Mouse (Mus musculus) intestine, embryonic 14.5 days (tissue): ENCODE data around the gene Utp11. TPM values are rescaled to one million over a fixed set of nuclear protein-coding genes. Genes with fewer than 3 reads are reported as not detected.

Source experiments
- ATAC-seq: fragments of 200-750 bp; cut with Nextera tagmentation; replicated peaks from 2 replicates; pipeline ENCODE4 v1.8.0; 2017; ENCODE audit warnings: low read depth, moderate number of reproducible peaks, moderate TSS enrichment, moderate library complexity; ENCODE audit not compliant: low FRiP score, low TSS enrichment
- DNase-seq: peaks from one replicate; pipeline ENCODE4 v3.0.0-alpha.2; 2018; ENCODE audit warnings: low spot score
- H3K27ac ChIP-seq: fragments of 300-500 bp; sonication (generic); 2 replicates; pipeline ENCODE4 v1.5.1; 2014; ENCODE audit warnings: low read depth, mild to moderate bottlenecking, control low read depth
- H3K27me3 ChIP-seq: fragments of 300-500 bp; sonication (generic); replicated peaks from 2 replicates; pipeline ENCODE4 v1.6.1; 2014; ENCODE audit warnings: low read length, control low read depth; ENCODE audit not compliant: control insufficient read depth, insufficient read depth
- H3K36me3 ChIP-seq: fragments of 300-500 bp; sonication (generic); 2 replicates; pipeline ENCODE4 v1.6.1; 2014; ENCODE audit warnings: low read length, control low read depth; ENCODE audit not compliant: control insufficient read depth, insufficient read depth
- H3K4me1 ChIP-seq: fragments of 300-500 bp; sonication (generic); replicated peaks from 2 replicates; pipeline ENCODE4 v1.6.1; 2014; ENCODE audit warnings: low read length, control low read depth, mixed read lengths; ENCODE audit not compliant: control insufficient read depth, insufficient read depth
- H3K4me2 ChIP-seq: fragments of 300-500 bp; sonication (generic); 2 replicates; pipeline ENCODE4 v1.6.1; 2014; ENCODE audit warnings: low read length
- H3K4me3 ChIP-seq: fragments of 300-500 bp; sonication (generic); 2 replicates; pipeline ENCODE4 v1.5.1; 2014; ENCODE audit warnings: low read depth, low read length, control low read depth, mixed read lengths
- H3K9ac ChIP-seq: fragments of 300-500 bp; sonication (generic); 2 replicates; pipeline ENCODE4 v1.6.1; 2014; ENCODE audit warnings: mild to moderate bottlenecking, low read length
- H3K9me3 ChIP-seq: fragments of 300-500 bp; sonication (generic); 2 replicates; pipeline ENCODE4 v1.6.1; 2016; ENCODE audit warnings: low read length, control low read depth; ENCODE audit not compliant: control insufficient read depth
- WGBS: fragments of 180-500 bp; shearing (Covaris S2); extraction: QIAGEN DNeasy Blood & Tissue Kit; methylation state at CpG from one replicate; pipeline ENCODE4 v1.1.7; 2014; 5-methylcytosine and 5-hydroxymethylcytosine counted together
- polyA plus RNA-seq: library from polyadenylated mRNA; unstranded; fragments of >200 nt; fragmentation: Nextera tagmentation; extraction: Ambion mirVana; gene quantifications from 2 replicates; pipeline ENCODE4 v1.2.1, GENCODE M21; 2014

The Utp11 gene
- polyA plus RNA-seq, 1 experiment from 2014 or later = 57.6 TPM

DNA sequence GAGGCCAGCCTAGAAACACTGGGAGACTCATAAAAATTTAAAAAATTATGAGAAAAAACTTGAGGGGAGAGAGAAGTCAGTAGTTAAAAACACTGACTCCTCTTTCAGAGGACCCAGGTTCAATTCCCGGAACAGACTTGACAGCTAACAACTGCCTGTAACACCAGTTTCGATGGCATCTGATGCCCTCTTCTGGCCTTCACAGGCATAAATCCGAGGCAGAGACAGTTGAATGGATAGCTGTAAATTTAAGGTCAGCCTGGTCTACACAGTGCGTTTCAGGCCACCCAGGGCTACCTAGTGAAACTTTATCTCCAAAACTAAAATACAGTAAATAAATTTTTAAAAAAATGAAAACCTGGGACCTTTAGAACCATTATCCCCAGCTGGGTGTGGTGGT is 8.4 kb downstream of the Utp11 start:
- H3K36me3 ChIP-seq = peaks cover 79% of the 10 kb centered on the region
- no peak overlapping the region for H3K27ac ChIP-seq
- no peaks in the 10 kb centered on the region for H3K4me1 ChIP-seq
- no peak overlapping the region for H3K4me2 ChIP-seq
- H3K27me3 ChIP-seq = no peaks in the 10 kb centered on the region
- ATAC-seq (no peak), DNase-seq (no peak)
- H3K9ac ChIP-seq = no peak overlapping the region
- H3K9me3 ChIP-seq = no peaks in the 10 kb centered on the region
- no peak overlapping the region for H3K4me3 ChIP-seq
- 82% methylated on average over 4 of the region's 4 CpGs for WGBS

DNA sequence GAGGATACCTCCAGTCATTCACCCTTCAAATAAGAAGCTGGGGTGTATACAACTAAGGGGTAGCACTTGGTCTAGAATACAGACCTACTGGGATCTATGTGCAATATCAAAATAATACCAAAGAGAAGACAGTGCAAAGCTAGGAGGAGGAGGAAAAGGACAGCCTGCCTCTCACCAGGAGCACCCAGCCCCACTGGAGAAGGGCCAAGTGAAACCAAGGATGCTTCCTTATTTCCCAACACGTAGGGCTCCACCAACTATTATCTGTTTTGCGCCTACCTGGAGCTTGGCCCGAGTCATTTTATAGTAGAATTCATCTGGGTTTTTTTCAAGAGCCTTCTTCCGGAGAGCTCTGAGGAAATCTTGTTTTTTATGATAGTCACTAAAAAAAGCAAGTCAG is 9.9 kb downstream of the Utp11 start:
- Histone ChIP-seq H3K4me1 (no peaks in the 10 kb centered on the region), H3K4me2 (no peak overlapping the region), H3K9me3 (no peaks in the 10 kb centered on the region), H3K27me3 (no peaks in the 10 kb centered on the region), H3K4me3 (no peak overlapping the region), H3K27ac (no peak overlapping the region), H3K36me3 (peaks cover 88% of the 10 kb centered on the region), H3K9ac (no peak overlapping the region)
- DNase-seq = no peak
- ATAC-seq = no peak
- 94% methylated on average over 4 of the region's 4 CpGs for WGBS

DNA sequence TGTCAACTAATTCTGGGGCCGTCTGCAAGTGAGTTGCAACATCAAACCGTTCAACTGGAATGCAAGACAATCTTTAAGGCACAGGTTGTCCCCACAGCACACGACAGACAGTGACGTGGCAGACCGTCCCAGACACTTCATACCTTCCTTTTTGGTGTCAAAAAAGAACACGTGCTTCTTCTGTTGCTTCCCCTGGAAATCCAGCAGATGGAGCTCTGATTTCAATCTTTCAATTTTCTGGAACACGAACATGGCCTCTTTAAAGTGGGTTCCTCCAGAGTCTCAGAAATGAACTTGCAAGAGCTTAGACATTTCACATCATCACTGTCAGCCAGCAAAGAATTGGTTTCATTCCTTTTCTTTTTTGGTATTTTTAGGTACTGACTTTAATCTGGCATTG is 11.1 kb downstream of the Utp11 start:
- H3K4me3 ChIP-seq = no peak overlapping the region
- H3K27ac ChIP-seq = no peak overlapping the region
- no peak overlapping the region for H3K4me2 ChIP-seq
- ATAC-seq (no peak), DNase-seq (no peak)
- H3K9me3 ChIP-seq = no peaks in the 10 kb centered on the region
- H3K36me3 ChIP-seq = peaks cover 89% of the 10 kb centered on the region
- H3K27me3 ChIP-seq = no peaks in the 10 kb centered on the region
- no peak overlapping the region for H3K9ac ChIP-seq
- 60% methylated on average over 7 of the region's 7 CpGs for WGBS
- H3K4me1 ChIP-seq = no peaks in the 10 kb centered on the region

DNA sequence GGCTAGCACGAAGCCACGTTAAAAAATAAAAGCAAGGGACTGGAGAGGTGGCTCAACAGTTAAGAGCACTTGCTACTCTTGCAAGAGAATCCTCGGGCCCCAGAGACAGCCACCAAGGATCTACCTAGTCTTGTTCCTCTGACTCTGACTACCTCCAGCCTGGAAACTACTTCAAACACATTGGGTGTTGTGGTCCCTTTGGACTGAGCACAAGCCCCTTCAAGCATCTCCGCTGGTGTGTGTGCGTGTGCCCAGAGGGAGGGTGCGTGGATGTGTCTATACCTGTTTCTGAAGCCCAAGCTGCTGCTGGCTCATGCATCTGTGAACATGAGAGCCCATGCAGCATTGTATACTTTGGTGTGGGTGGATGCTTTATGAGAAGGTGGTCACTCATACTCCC is 17.4 kb downstream of the Utp11 start:
- peaks cover 46% of the 10 kb centered on the region for H3K36me3 ChIP-seq

GRCm38 (mm10) chr4:124675037-124675436 is 18.4 kb downstream of the Utp11 start:
- peaks cover 37% of the 10 kb centered on the region for H3K36me3 ChIP-seq
- DNase-seq (peak; percentile 84), ATAC-seq (no peak)
- H3K4me1 ChIP-seq = peaks cover 13% of the 10 kb centered on the region; the same call in 1 of the 2 replicates
- H3K27me3 ChIP-seq = peaks cover 29% of the 10 kb centered on the region
- no peaks in the 10 kb centered on the region for H3K9me3 ChIP-seq
- H3K4me2 ChIP-seq = no peak overlapping the region
- WGBS = 0% methylated on average over 4 of the region's 4 CpGs
- H3K4me3 ChIP-seq = no peak overlapping the region
- no peak overlapping the region for H3K27ac ChIP-seq
- no peak overlapping the region for H3K9ac ChIP-seq

More for the DNA sequence above, 17.4 kb downstream of the Utp11 start:
- H3K4me1 ChIP-seq = peaks cover 13% of the 10 kb centered on the region; the same call in 1 of the 2 replicates
- no peak overlapping the region for H3K4me2 ChIP-seq
- no peak overlapping the region for H3K9ac ChIP-seq
- 84% methylated on average over 6 of the region's 6 CpGs for WGBS
- DNase-seq (no peak), ATAC-seq (no peak)
- H3K9me3 ChIP-seq = no peaks in the 10 kb centered on the region
- H3K4me3 ChIP-seq = no peak overlapping the region
- H3K27ac ChIP-seq = no peak overlapping the region
- H3K27me3 ChIP-seq = peaks cover 29% of the 10 kb centered on the region

DNA sequence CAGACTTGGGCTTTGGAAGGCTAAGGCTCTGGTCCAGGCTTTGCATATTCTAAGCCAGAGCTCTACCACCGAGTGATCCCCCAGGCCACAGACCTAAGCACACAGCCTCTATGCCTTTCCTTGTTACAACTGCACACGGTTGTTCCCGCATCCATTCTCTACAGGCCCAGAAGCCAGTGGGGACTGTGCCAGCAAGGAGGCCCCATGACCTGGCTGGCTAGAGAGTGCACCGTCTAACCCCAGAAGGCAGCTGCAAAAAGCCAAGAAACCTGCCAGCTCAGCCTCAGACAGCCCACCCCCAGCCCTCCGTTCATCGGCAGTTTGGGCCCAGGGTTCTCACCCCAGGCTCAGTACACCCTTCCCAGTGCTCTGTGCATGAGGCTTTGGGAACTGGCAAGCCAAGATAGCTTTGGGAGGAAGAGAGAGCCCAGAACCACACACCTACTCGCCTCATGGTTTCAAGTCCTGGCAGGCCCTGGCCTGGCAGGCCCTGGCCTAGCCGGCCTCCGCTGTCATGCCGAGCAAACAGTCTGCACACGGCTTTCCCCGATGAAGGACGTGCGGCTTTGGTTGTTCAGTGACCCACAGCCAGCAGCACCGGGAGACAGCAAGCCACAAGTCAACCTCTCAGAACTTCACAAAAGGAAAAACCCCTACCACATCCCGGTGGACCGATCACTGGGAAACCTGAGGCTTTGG is 18.9 kb downstream of the Utp11 start:
- DNase-seq = no peak
- H3K9ac ChIP-seq = no peak overlapping the region
- ATAC-seq = no peak

GRCm38 (mm10) chr4:124672347-124673320 is 20.8 kb downstream of the Utp11 start:
- Histone ChIP-seq H3K36me3 (peaks cover 13% of the 10 kb centered on the region), H3K4me3 (0 out of 2 replicates have a peak overlapping the region, but pooled peaks have one; percentile 10), H3K4me1 (peaks cover 13% of the 10 kb centered on the region; the same call in 1 of the 2 replicates), H3K27me3 (peaks cover 33% of the 10 kb centered on the region), H3K27ac (no peak overlapping the region), H3K9me3 (no peaks in the 10 kb centered on the region), H3K9ac (no peak overlapping the region), H3K4me2 (peak overlapping the region; percentile 37)
- 7% methylated on average over 26 of the region's 31 CpGs for WGBS
- DNase-seq (no peak), ATAC-seq (no peak)

More for the DNA sequence above, 18.9 kb downstream of the Utp11 start:
- Histone ChIP-seq H3K36me3 (peaks cover 32% of the 10 kb centered on the region), H3K27me3 (peaks cover 29% of the 10 kb centered on the region), H3K4me1 (peaks cover 13% of the 10 kb centered on the region; the same call in 1 of the 2 replicates), H3K9me3 (no peaks in the 10 kb centered on the region), H3K4me3 (no peak overlapping the region), H3K27ac (no peak overlapping the region), H3K4me2 (no peak overlapping the region)
- 69% methylated on average over 17 of the region's 17 CpGs for WGBS

DNA sequence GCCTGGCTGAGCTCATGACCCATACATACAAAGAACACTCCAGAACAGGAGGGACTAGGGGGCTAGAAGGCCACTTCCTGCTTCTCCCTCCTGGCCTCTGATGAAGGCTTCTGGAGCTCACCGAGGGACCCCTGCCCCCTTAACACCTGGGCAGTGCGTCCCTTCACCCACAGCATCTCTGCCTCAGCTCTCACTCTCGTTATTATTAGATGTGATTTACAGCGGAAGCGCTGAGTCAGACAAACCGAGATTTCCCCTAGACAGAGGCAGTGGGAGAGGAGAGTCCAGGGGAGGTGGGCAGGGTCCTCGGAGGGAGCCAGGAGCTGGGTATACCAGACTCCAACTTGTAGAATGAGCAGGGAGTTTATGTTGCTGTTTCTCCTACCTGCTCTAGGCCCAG is 21.8 kb downstream of the Utp11 start:
- Histone ChIP-seq H3K27me3 (peaks cover 40% of the 10 kb centered on the region), H3K4me2 (no peak overlapping the region), H3K27ac (no peak overlapping the region), H3K4me3 (no peak overlapping the region), H3K9ac (no peak overlapping the region), H3K4me1 (peaks cover 13% of the 10 kb centered on the region; the same call in 1 of the 2 replicates), H3K36me3 (peaks cover 8% of the 10 kb centered on the region; the same call in 1 of the 2 replicates), H3K9me3 (no peaks in the 10 kb centered on the region)
- WGBS = 19% methylated on average over 7 of the region's 7 CpGs
- ATAC-seq (no peak), DNase-seq (no peak)
